Mouse (Mus musculus): Measurements from ENCODE around the gene Tsen2. TPM values are rescaled to one million over a fixed set of nuclear protein-coding genes. Genes with fewer than 3 reads are reported as not detected.
A peak's percentile ranks its signal among the peaks of the same experiment; 100 is the strongest.

Tsen2 gene
- 10 to 100 TPM in 1 of 2 experiments, 1 to 10 TPM in 1; 8.0 to 13.8 TPM for total RNA-seq (2021)
- 3.1 and 3.2 TPM in 2 replicates for polyA plus RNA-seq (2012; rRNA removed)
- long read RNA-seq, transcript Tsen2-201 (12 exons, 2,106 nt): major isoform, 6 of 10 reads
- long read RNA-seq, partial matches to known transcripts: 3 of 10 reads
- long read RNA-seq, other reads (novel, unspliced or antisense): 1 of 10 reads

DNA sequence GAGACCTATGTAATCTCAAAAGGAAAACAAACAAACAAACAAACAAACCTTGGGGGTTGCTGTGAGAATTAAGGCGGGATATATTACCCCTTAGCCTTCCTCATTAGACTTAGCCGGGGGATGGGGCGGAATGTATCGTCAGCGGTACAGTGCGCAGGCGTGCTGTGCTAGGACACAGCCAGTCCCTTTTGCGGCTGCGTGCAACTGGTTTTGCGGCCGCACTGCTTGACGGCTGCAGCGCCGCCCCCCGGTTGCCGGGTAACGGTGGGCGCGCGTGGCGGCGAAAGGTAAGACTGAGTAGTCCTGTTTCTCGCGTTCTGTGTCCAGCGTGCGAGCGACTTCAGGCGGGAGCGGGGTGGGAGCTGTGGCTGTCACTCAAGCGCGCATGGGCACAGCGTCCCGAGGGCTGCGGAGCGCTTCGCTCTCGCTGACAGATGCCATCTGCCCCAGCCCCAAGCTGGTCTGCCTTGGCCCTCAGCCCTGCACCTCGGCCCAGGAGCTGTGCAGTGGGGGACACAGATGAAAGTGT is at the start of gene Tsen2:
Gene Tsen2, plus strand, starts transcription at position 223 of the 529 bp plus-strand sequence.
- peak; percentile 98 for DNase-seq

DNA sequence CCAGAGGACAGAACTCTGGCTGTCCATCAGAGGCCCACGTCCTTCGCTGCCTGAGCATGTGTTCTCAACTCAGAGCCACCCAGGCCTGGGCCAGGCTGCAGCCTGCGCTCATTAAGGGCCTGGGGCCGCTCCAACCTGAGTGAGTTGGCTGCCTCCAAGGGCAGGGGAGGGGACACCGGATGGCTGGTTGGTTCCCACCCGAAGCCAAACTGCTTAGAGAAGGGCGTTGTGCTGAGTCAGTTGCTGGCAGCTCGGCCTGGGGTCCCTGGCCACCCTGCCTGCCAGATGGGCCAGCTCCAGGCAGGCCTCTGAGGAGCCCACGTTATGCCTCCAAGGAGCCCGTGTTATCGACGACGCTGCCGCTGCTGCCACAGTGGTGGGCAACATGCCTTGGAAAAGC is 44.9 kb upstream of the Tsen2 start:
- DNase-seq: peak; percentile 55

DNA sequence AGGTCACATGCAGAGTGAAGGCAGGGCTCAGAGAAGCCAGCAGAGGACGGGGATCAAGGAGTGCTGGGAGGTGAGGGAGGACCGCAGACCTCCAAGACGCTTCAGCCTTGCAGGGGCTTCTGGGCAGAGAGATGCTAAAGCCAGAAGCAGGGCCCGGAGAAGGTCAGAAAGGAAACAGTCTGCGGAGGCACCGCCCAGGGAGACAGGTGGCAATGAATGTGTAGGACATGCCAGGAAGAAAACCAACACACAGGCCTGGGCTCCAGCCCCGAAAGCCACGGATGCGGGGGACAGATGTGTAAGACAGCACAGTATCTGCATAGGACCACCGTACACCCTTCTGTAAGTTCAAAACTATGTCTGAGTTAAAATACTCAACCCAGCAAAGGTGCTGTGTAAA is 44.2 kb upstream of the Tsen2 start:
- DNase-seq: no peak

DNA sequence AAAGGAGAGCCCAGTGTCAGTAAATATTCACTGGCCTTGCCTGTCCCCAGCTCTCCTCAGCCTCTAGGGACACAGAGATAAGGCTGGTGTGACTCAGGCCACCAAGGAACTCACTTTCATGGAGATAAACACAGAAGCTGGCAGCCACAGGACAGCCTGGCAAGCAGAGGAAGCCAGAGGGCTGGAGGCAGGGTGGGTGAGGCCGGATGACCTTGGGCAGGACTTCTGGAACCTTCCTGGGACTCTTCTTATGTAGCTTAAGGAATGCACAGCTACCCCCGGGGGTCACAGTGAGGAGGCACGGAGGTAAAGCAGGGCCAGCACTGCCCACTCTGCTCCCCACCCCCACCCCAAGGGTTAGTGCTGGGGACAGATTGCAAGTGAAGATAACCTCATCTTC is 43.3 kb upstream of the Tsen2 start:
- DNase-seq: peak; percentile 81

DNA sequence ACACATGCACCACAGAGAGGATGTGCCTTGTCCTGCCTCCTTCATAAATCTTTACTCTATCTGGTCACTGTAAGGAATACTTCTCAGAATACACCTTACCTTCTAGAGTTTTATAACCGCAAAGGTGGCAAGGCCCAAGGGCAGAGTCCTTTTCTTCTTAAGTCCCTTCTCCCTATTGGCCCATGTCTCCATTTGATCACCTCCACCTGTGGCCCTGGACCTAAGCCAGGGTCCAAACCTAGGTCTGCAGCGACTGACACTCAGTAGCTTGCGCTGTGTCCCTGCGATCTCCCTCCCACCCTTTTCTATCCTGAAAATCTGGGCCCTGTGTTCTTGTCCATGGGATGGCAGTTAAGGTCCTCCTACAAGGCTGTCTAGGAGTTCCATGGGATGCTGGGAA is 41.4 kb upstream of the Tsen2 start:
- DNase-seq: no peak

DNA sequence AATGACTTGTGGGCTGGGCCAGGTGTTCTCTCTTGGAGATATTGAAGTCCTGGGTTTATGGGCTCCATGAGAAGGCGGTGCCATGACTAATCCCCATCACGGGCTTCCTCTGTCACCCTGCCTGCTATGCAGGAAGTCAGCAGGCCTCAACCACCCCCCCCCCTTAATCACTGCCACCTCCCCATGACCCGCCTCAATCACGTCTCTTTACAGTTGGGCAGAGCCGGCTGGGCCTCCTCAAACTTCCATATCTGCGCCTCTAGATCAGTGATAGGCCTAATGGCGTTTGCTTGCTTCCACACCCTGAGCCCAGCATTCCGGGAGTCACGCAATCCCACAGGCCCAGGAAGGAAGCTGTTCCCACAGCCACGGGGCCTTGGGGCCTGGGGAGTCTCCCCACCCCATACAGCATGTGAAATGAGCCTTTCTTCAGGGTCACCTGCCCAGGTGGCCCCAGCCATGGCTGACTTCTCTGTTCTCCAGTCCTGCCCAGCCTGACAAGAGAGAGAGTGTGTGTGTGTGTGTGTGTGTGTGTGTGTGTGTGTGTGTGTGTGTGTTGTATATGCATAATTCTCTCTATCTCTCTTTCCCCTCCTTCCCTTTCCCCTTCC is 40.8 kb upstream of the Tsen2 start:
- no peak for DNase-seq

DNA sequence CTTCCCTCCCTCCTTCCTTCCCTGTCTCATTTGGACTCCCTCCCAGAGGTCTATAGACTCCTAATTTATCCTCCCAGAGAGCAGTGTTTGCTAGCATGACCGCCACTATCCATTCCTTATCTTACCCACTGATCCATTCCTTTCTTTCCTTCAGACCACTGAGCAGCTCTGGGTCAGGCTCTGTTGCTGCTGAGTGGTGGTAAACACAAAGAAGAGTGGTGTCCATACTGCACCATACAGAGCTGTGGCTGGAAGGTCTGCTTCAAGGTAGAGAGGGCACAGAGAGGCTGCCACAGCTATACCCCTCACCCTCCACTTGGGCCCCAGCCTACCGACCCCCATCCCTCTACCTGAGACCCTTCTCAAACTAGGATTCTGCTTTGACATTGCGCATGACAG is 40.3 kb upstream of the Tsen2 start:
- DNase-seq: no peak

DNA sequence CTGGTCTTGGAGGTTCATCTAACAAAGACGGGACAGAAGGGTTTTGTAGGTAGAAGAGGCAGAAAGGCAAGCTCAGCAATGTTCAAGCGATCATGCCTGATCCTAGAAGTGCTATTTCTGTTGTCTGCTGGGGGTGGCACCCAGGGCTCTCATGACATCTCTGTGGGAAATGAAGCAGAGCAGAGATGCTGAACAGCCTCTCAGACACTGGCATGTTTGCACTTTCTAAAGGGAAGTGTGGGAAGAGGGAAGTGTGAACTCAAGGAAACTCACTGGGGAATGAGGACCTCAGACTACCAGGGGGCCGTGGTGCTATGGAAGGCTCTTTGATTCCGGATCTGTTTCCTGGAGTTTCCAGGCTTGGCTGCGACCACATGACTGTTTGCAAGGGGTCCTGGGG is 39.5 kb upstream of the Tsen2 start:
- DNase-seq: no peak

DNA sequence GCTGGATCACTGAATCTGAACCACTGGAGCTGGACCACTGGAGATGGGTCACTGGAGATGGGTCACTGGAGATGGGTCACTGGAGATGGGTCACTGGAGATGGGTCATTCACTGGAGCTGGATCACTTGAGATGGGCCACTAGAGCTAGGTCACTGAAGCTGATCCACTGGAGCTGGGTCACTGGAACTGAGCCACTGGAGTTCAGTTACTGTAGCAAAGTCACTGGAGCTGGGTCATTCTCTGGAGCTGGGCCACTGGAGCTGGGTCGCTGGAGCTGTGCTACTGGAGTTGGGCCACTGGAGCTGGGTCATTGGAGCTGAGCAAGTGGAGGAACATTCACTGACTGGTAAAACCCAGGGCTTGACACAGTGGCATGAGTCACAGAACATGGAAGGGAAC is 38.0 kb upstream of the Tsen2 start:
- DNase-seq: no peak

DNA sequence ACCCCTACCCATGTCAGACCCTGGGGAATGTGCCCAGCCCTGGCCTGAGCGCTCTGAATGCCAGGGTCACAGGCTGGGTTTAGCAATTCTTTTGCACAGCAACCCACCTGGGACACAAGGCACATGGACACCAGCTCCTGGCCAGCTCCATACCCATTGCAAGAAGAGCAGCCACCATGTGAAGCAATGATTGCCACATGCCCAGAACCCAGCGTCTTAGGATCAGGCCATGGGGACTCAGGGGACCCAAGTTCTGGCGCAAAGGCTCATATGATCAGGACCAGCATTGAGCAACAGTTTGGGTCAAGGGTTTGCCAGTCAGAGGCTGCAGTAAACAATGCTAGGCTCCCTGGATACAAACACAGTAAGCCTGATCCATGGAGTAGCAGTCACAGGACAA is 33.0 kb upstream of the Tsen2 start:
- peak; percentile 58 for DNase-seq

DNA sequence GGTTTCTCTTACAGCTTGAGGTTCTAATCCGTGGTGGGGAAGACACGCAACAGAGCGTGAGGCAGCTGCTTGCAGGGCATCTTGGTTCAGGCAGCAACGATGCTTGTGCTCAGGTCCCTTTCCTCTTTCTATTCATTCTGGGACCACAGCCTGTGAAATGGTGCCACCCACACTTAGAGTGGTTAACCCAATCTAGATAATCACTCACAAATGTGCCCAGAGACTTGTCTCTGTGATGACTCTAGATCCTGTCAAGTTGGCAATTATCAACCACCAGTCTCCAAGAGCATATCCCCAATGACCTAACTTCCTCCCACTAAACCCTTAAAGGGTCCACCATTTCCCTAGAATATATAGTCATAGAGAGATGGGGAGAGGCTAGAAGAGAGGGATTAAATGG is 31.3 kb upstream of the Tsen2 start:
- no peak for DNase-seq

DNA sequence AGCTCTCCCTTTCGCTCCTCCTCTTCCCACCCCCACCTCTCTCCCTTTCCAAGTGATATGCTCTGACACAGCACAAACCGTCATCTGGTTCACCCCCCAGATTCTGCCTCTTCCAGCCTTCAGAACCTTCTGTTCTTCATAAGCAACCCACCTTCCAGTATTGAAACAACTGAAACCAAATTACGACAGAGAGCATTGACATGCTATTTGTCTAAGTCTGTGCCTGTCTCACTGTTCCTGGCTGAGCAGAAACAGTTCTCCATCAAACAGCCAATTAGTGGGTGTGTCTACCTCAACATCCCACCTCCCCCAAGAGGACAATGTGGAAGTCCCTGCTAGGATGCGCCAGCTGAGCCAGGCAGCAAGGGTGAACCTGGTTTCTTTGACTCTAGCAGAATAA is 26.6 kb upstream of the Tsen2 start:
- DNase-seq: no peak

DNA sequence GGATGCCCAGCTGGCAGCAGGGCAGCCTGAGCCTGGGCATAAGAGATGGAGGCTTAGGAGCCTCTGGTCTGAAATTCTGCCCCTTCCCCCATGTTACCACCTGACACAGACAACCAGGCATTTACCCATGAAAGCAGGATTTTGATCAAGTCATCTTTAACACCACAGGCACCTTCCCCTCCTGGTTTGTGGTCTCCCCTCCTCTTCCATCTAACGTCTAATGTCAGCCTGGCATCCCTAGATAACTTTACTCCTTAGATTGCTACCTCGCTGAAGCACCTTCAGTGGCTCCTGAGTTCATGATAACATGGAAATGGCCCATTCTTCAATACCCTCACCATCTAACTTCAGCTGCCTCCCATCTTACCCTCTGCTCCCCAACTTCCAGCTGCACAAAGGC is 26.1 kb upstream of the Tsen2 start:
- no peak for DNase-seq

DNA sequence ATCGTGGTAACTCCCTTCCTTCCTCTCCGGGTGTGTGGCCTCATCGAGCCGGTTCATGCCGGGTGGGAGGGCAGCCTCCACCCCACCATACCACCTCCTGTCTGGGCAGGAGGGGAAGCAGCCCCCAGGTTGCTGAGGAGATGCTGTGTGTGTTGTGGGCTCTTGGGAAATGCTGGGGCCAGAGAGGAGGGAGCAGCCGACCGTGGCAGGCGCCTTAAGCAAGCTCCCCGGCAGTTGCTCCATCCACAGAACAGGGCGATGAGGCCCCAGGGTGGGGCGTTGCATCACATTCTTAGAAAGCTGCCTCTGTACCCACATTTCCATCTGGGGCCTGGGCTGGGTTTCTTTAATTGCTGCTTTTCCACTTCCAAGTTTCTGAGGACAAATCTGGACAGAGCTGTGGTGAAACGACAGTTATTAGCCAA is 25.2 kb upstream of the Tsen2 start:
- DNase-seq: peak; percentile 75

DNA sequence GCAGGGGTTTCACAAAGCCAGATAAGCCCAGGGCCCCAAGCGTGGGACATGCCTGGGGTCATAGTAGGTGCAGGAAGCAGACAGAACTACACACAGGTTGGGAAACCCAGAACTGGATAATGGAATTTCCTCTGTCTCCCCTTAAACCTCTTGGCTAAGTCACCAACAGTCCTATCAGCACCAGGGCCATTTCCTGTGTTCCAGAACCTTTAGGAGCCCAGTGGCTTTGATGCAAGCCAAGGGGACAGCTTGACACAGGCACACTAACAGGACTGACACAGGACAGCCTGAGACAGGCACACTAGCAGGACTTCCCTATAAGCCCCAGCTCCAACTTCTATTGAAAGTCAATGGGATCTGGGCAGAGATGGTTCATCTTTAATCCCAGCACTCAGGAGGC is 22.5 kb upstream of the Tsen2 start:
- no peak for DNase-seq

DNA sequence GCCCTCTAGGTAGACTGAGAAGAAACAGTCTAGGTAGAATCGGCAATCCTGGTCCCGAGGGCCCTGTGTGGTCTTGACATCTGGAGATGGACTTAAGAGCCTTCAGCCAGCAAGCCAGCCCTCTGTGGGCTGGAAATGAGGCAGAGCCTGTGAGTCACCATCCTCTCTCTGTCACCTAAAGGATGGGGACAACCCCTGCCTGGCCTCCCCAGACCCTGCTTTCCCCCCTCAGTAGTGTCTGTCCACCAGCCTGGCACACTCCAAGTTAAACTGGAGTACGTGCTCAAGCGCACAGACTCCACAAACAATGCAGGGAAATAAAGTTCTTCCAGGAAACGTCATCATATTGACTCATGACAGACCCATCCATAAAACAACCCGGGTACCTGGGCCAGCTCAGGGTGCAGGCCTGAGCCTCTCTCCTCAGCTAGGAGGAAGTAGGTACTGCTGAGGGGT is 21.7 kb upstream of the Tsen2 start:
- no peak for DNase-seq

DNA sequence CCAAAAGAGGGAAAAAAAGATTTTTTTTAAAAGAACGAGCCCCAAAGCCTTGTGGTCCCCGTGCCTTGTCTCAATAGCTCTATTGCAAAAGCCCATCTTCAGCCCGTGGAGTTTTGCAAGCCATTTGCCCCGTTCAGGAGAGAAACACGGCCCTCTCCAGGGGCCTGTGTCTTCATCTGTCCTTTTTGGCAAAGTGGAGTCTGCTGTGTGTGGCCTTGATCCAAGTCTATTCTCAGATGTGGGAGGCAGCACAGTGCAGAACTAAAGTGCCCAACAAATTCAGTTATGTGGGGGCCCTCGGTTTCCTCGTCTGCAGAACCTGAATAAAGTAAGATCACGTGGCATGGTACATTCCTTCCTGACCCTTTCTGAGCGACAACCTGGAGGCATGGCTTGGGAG is 21.3 kb upstream of the Tsen2 start:
- peak; percentile 67 for DNase-seq

DNA sequence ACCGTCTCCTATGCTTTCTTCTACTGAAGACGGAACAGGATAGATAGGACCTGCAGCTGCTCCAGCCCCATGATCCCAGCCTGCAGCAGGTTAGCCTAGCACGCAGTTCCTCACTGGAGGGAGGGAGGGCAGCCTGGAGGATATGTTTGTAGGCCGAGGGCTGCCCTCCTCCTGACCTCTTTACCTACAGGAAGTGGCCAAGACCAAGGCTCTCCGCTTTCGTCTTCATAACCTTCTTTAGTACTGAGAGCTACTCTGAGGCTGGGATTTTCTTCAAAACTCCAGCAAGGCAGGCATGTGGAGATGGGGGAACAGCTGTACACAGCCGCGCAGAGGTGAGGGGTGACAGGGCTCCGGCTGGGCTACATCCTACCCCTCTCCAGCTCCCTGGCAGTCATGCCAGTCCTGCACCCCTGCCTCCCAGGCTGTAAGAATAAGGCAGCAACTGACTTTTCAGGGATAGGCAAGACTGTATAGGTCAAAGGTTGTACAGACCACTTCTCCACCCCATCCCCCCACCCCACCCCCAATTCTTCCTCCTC is 19.9 kb upstream of the Tsen2 start:
- DNase-seq: no peak

DNA sequence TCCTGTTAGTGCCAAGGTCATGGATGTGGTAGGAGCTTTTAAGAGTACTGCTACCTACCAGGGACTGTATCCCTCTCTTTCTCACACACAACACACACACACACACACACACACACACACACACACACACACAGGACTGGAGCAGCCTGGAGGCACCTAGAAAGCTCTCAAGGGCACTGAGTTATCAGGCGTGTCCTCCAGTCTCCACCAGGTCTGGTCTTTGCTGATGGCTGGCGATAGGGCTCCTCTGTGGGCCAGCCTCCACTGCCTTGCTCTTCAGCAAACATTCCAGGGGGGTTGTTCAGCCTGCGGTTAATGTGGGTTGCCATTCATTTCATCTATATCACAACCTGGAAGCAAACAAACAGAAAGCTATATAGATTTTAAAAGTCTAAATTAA is 17.0 kb upstream of the Tsen2 start:
- DNase-seq: no peak

DNA sequence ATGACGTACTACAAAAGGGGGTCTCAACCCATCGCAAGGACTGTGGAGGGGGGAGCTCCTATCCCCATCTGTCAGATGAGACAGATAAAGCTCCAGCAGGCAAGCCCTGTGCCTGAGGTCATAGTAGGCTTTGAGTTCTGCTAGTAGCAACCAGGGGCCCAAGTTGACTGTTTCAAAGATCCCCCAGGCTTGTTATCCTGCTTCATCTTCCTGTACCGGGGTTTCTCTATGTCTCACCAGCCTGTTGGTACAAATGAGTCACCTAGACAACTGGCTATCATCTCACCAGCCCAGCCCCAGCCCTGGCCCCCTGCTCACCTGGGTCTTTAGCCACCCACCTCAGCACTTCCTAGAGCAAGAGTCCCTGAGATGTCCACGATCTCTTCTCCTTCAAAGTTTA is 16.1 kb upstream of the Tsen2 start:
- no peak for DNase-seq

DNA sequence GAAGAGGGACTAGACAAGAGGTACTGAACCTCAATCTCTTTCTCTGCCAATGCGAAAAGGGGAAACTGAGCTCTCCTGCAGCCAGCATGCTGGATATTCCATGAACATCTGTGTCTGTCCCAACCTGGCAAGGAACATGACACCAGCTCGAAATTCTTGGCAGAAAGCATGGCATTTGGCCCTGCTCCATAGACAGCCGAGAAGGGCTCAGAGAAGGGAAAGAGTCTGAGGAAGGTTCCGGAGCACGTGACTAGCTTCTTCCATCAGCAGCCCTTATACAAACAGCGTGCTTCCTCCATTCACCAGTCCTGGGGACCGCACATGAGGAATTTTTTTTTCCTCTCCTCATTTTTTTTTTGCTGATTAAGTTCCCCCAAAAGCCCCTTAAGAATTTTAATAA is 9.8 kb upstream of the Tsen2 start:
- DNase-seq: peak; percentile 53

DNA sequence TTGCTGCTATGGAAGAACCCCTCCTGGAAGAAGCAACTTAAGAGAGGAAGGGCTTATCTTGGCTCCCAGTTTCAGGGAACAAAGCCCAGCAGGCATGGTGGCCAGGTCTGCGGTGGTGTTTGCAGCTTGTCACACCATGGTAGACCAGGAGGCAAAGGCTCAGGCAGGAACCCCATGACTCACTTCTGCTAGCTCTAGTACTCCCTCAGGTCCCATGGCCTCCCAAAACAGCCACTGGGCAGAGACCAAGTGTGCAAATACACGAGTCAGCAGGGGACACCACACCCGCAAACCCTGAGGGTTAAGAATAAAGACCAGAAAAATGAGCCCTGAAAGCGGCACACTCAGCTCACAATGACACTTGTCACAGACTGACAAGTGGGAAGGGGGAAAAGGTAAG is 8.3 kb upstream of the Tsen2 start:
- no peak for DNase-seq

DNA sequence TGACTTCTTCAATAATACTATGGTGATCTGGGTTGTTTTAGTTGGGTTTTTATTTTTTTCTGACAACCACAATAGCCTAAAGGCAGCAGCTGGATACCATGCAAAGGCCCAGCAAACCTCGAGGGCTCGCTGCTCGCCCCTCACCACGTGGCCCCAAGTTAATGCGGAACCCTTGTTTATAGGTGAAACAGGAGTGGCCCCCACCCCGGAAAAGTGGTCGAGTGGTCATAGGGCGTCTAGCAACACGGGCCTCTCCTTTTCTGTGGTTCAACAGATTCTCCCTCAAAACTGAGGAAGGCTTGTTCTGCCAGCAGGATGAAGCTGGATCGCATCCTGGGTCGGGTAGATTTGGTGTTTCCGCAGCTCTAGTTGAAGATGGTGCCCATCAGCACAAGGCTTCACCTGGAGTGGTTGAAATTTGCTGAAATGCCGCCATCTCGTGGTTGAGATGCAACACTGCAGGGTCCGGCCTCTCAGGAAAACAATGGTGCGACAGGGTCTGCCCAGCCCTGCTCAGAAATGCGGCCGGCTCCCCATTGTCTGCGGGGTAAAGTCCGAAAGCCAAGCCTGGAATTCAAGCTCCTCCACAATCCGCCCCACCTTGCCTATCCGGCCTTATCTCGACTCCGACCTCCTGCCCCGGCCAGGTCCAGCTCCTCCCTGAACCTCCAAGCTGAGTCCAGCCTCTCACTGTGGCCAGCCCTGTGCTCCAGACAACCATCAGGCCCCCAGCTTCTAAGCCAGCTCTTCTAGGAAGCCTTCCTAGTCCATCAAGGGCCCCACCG is 5.6 kb upstream of the Tsen2 start:
- peak; percentile 76 for DNase-seq

Measured in adrenal gland, adult 2 months (tissue).